11 mouse cellular contexts compared by ENCODE assay signal in genomic region chr17:12758701-12759455, GRCm38 (mm10). TPM values are rescaled to one million over a fixed set of nuclear protein-coding genes. Genes with fewer than 3 reads are reported as not detected.
DNase-seq lines count a peak whose midpoint lies in the region; ATAC-seq lines count a peak whose summit lies in the region.
"Had no signal": no experiment of that assay in that cellular context is flagged by ENCODE, and none has a peak within 500 bp of the region (broad histone marks: within the 10 kb centered on the region; RNA-seq: fewer than 3 reads in every experiment).

No protein-coding gene starts in this region.

- no peak overlapping the region for H3K4me2 ChIP-seq in kidney, embryonic 14.5 days (replicated peaks; ENCODE audit: low read depth, low read length)
- H3K4me2 ChIP-seq: forebrain, embryonic 13.5 days; liver, embryonic 15.5 days had no signal

- no peaks in the 10 kb centered on the region for H3K9me3 ChIP-seq in kidney, embryonic 14.5 days (ENCODE audit: control insufficient read depth, low read length)
- H3K9me3 ChIP-seq: forebrain, embryonic 13.5 days; liver, embryonic 15.5 days had no signal

- 0 out of 2 replicates have a peak, but pooled peaks have one; percentile 4 for ATAC-seq in kidney, embryonic 14.5 days (ENCODE audit: low FRiP score, low TSS enrichment)
- ATAC-seq in CD4-positive, CD25-positive, alpha-beta regulatory T cell, adult 4 months, result peak; percentile 40
- ATAC-seq: forebrain, embryonic 13.5 days had no signal

- H3K27me3 ChIP-seq in kidney, embryonic 14.5 days (ENCODE audit: control insufficient read depth, insufficient read depth, low read length), result no peaks in the 10 kb centered on the region
- H3K27me3 ChIP-seq: forebrain, embryonic 13.5 days; liver, embryonic 15.5 days had no signal

- H3K4me3 ChIP-seq in kidney, embryonic 14.5 days (ENCODE audit: low read length), result no peak overlapping the region
- H3K4me3 ChIP-seq: forebrain, embryonic 13.5 days; liver, embryonic 15.5 days had no signal

- WGBS in kidney, embryonic 14.5 days, result 79% methylated on average over 12 of the region's 12 CpGs

- DNase-seq in kidney, postnatal 4 days, result no peak
- DNase-seq in adipocyte (ENCODE audit: low spot score), result peak; percentile 77
- DNase-seq in heart, postnatal 4 days, result peak; percentile 48
- DNase-seq in frontal cortex, adult 2 months (ENCODE audit: extremely low spot score in 1 of 2, low spot score in 1 of 2), result no peak
- no peak for DNase-seq in frontal cortex, postnatal 25 days (ENCODE audit: low spot score in 2 of 2)
- DNase-seq: thymus, postnatal 4 days had no signal

- peaks cover 12% of the 10 kb centered on the region; the same call in 1 of the 2 replicates for H3K36me3 ChIP-seq in kidney, embryonic 14.5 days (ENCODE audit: control insufficient read depth, insufficient read depth, low read length)

- H3K9ac ChIP-seq in kidney, embryonic 14.5 days (ENCODE audit: low read depth, low read length), result no peak overlapping the region
- H3K9ac ChIP-seq: forebrain, embryonic 13.5 days; liver, embryonic 15.5 days had no signal

- H3K27ac ChIP-seq in kidney, embryonic 14.5 days (ENCODE audit: low read depth, low read length), result peak overlapping the region; percentile 24; the same call in 1 of the 2 replicates
- H3K27ac ChIP-seq: forebrain, embryonic 13.5 days; hindbrain, postnatal 0 days; liver, embryonic 15.5 days had no signal

- H3K4me1 ChIP-seq in kidney, embryonic 14.5 days (ENCODE audit: control insufficient read depth, insufficient read depth, low read length), result peaks cover 48% of the 10 kb centered on the region

RNA-seq across cellular contexts. Expression of gene Igf2r, which starts 10.6 kb away (rescaled TPM):
- 20.7 and 37.8 TPM in 2 replicates for polyA plus RNA-seq in kidney, embryonic 14.5 days (2014; fragmentation: Nextera tagmentation; extraction: Ambion mirVana)
- 10 to 100 TPM; 45.2 to 46.1 TPM for polyA plus RNA-seq in CD4-positive, CD25-positive, alpha-beta regulatory T cell, adult 4 months (2017; shearing (Covaris generic))
- 100 to 1,000 TPM; 318 TPM for total RNA-seq in heart, postnatal 4 days (2021)
- polyA plus RNA-seq in frontal cortex, adult 2 months (2012; rRNA removed), result 12.7 and 14.8 TPM in 2 replicates

Comparison
In these comparisons a context has a peak if more than half of its experiments do, and no peak if none do; other contexts are left out.
1. DNase-seq: peak in adipocyte (single experiment) and heart, postnatal 4 days (single experiment); none in kidney, postnatal 4 days (0 of 2), frontal cortex, adult 2 months (0 of 2) and frontal cortex, postnatal 25 days (0 of 2).